Mouse (Mus musculus) kidney, adult 2 months (tissue): ENCODE data around the gene Astn2.

Experiments used
- CTCF ChIP-seq: fragments of 200-500 bp; conservative IDR thresholded peaks from 2 replicates; pipeline ENCODE4 v1.5.1; 2011; ENCODE audit warnings: low read depth, mild to moderate bottlenecking, control low read depth, low read length, moderate library complexity, mixed read lengths; ENCODE audit not compliant: insufficient read depth, insufficient read length
- POLR2A ChIP-seq: fragments of 200-500 bp; IDR thresholded peaks from one replicate; pipeline ENCODE4 v1.6.1; 2011; ENCODE audit warnings: low read depth, low read length, control low read depth

- TF ChIP-seq POLR2A (no peak), CTCF (no peak)
Measured at GRCm38 (mm10) chr4:65613135-65613534, 791.3 kb downstream of the Astn2 start.
